Mouse (Mus musculus) liver, adult (tissue): ENCODE results near the gene Tmem274.

ENCODE experiments used
- GATA4 ChIP-seq: IDR thresholded peaks from 2 replicates; pipeline ENCODE4 v1.6.1; 2014; ENCODE audit warnings: mild to moderate bottlenecking, low read length; ENCODE audit not compliant: insufficient replicate concordance

Gene Tmem274

DNA sequence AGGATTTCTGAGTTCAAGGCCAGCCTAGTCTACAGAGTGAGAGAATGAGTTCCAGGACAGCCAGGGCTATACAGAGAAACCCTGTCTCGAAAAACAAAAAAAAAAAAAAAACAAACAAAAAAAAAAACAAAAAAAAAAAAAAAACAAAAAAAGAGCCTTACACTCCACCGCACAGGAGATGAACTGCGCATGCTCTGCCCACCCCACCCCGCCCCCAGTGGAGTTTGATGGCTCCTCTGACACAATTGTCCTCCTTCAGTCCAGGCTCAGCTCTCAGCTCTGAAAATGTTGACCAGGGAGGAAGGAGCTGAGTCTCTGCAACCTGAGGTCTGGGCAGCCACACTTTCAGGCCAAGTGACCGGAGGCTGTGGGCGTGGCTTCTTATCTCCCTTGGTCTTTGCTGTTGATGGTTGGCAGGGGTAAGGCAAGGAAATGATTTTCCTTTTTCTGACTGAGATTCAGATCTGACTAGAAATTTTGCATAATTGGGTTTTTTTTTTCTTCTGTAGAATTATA is 13.7 kb upstream of the Tmem274 start:
- no peak for TF ChIP-seq GATA4

DNA sequence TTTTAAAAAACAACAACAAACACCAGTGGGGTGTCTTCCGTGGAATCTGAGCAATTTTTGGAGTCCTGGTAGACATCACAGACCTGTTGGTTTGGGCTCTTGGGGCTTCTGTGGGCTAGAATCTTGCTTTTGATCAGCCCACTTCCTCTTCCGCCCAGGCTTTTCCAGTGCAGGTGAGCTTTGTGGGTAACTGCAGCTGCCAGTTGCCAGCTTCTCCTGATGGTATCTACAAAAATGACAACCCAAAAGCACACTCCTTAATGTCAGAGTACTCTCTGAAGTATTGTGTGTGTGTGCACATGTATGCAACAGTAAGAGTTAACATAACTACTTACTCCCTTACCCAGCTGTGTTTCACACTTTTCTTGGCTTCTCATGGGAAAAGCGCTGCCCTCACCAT is 7.6 kb upstream of the Tmem274 start:
- no peak for TF ChIP-seq GATA4

- no peak for TF ChIP-seq GATA4
Observed at GRCm38 (mm10) chr4:149475096-149475495, 2.1 kb upstream of the Tmem274 start.

DNA sequence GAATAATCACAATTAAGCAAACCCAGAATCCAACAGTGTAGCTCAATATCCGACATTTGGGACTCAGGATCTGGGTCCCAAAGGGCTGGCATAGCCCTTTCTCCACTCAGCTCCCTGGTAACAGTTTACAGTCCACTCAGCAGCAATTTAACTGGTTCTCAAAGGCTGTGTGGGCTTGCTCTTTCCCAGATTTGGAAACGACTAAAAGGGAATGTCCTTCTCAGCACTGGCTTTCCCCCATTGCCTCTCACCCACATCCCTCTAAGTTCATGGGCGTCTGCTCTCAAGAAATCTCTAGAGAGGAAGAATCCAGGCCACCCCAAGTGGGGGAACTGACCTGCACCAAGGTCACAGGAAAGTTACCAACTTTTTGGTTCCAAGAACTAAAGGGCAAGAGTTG is 7.4 kb downstream of the Tmem274 start:
- no peak for TF ChIP-seq GATA4

GRCm38 (mm10) chr4:149485053-149485824 is 8.1 kb downstream of the Tmem274 start, which contains the start of the genes Nmnat1 and Lzic:
Gene Nmnat1 (minus strand): TSS chr4:149485202.
Gene Lzic (plus strand): TSS chr4:149485229.
- no peak; the same call in 1 of the 2 replicates for TF ChIP-seq GATA4

DNA sequence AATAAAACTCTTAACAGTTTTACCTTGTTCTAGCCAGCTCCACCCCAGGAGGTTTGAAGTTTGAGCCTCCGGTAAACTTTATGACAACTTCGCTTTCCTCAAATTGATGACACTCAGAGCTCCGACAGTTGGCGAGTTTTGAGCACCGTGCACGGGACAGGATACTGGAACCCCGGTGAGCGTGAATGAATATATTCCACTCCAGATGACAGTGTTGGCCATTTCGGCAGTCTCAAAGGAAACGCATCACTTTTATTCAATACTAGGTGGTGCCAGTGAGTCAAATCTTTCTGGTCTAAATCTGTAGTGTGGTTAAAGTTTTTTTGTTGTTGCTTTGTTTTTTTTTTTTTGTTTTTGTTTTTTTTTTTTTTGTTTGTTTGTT is 8.6 kb downstream of the Tmem274 start:
- TF ChIP-seq GATA4 = no peak

DNA sequence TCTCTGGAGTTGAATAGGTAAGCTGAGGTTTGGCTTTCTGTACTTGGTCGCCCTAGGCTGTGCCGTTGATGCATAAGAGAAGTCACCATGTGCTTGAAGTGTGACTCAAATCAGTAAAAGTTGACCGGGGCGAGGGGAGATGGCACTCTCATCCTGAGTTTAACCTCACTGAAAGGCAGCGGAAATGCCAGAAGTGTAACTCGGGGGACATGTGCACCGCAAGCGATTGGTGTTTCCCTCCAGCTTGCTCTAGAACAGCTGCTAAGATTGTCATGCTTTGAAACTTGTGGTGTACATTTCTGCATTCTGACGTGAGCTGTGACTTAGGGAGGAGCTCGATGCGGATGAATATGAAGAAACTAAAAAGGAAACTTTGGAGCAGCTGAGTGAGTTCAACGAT is 10.6 kb downstream of the Tmem274 start:
- TF ChIP-seq GATA4 = no peak

DNA sequence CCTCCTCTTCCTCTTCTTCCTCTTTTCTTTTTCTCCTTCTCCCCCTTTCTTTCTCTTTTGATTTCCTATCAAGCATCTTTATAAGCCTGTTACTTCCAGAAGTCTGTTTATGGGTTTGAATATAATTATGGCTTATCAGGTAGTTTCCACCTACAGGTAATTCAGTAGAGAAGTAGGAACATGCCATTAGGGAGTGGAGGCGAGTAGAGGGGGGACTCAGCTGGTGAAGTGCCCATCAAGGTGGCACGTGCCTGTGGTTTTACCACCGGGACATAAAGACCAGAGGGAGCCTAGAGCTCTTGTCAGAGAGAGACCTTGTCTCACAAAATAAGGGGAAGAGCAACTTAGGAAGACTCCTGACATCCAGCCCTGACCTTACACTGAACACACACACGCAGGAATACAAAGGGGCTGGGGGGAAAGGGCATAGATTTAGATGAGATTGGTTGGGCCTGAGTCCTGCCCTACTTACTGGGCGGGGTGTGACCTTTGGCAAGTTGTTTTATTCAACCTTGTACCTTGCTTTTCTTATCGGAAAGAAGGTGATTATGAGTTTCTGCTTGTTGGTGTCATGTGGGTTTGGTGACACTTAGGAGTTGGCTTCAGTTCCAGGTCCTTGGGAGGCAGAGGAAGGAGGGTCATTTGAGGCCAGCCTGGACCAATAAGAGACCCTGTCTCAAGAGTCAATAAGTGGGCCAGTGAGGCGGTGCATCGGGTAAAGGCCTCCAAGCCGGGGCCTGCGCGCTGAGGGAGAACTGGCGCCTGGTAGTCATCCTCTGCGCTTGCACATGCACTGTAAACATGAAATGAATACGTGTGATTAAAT is 12.4 kb downstream of the Tmem274 start:
- no peak for TF ChIP-seq GATA4

DNA sequence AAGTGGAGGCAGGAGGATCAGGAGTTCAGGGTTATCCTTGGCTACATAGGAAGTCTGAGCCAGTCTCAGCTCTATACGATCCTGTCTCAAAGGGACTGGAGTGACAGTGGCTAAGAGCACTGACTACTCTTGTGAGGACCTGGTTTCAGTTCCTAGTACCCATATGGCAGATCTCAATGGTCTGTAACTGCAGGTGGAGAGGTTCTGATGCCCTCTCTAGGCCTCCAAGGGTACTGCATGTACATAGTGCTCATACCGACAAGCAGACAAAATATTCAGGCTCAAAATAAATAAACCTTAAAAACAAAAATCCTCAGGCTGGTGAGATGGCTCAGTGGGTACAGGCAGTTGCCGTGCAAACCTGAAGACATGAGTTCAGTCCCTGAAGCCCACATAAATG is 14.0 kb downstream of the Tmem274 start:
- no peak for TF ChIP-seq GATA4

DNA sequence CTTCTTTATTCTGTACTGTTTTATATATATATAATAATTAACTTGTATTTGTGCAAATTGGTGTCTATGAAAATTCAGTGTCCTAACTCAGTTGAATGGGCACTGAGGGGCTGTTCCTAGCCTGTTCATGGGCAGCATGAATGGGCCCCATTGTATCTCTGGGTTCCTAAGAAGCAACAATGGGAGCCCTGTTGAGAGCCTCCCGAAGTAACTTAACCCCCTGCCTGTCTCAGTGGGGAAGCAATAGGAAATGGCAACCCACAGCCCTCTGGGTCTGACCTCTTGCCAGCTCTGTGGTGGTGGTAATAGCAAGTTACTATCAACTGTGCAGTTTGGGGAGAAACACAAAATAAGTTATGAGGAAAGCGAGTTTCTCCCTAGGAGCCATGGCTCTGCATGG is 19.4 kb downstream of the Tmem274 start:
- TF ChIP-seq GATA4 = no peak

DNA sequence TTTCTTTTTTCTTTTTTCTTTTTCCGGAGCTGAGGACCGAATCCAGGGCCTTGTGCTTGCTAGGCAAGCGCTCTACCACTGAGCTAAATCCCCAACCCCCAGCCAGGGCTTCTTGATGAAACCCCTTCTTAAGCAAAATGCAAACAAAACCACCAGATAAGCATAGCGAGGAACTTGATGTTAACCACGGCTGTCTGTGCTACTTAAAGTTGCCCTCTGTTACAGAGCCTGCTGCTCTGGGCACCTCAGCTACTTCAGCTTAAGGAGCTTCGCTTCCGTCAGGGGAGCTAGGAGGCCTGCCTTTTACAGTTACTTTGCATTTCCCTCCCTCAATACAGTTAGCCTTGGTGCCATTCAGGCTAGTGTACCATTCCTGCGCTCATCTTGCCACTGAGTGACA is 21.7 kb downstream of the Tmem274 start:
- TF ChIP-seq GATA4 = no peak

DNA sequence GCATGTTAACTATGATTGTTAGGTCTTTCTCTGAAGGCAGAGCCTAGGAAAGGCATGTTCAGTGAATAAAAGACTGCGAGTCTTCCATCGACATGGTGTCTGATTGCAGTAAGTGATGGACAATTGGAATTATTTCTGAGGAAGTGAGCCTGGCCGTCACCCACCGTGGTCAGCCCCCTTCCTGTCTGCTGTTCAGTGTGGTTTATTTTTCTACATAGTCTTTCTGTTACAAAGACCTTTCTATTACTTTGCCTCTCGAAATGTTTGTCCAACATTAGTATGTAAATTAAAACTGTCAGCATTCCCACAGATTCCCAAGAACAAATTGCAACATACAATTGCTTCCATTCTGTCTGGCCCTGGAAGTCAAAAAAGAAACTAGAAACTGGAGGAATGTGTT is 22.6 kb downstream of the Tmem274 start:
- TF ChIP-seq GATA4 = no peak

DNA sequence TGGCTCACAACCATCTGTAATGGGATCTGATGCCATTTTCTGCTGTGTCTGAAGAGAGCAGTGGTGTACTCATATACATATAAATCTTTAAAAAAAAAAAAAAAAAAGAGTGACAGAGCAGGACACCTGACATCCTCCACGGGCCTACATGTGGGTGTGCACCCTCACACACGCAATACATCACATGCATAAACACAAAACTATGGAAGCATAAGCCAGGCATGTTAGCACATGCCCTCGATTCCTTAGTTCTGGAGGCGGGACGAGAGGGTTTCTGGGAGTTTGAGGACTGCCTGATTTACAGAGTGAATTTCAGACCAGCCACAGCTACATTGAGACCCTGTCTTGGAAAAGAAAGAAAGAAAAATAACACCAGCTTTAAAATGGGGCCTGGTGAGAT is 27.2 kb downstream of the Tmem274 start:
- no peak for TF ChIP-seq GATA4

DNA sequence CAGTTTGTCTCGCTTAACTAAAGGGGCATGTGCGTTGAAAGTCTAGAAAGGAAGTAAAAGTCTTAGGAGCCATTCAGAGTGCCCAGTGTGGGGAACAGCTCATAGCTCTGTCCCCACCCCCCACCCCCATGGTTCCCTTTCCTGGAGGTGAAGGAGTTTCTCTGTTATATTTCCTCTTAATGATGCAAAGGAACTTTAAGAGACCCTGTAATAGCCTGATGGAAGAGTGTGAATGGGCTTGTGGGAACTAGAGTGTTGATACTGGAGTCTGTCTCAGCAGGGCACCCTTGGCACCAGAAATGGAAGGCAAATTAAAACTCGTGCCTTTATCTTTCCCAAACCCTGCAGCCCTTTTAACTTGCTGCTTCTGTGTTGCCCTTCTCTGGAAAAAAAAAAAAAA is 27.7 kb downstream of the Tmem274 start:
- TF ChIP-seq GATA4 = no peak

- TF ChIP-seq GATA4 = no peak
Observed at GRCm38 (mm10) chr4:149505261-149505967, 28.2 kb downstream of the Tmem274 start.
